Mouse (Mus musculus) neural tube, embryonic 11.5 days (tissue): ENCODE results near the gene Mtf1. TPM values are rescaled to one million over a fixed set of nuclear protein-coding genes. Genes with fewer than 3 reads are reported as not detected.

Experiments used
- ATAC-seq: fragments of 200-750 bp; cut with Nextera tagmentation; 2 replicates; pipeline ENCODE4 v1.8.0; 2017; ENCODE audit warnings: moderate number of reproducible peaks, mild to moderate bottlenecking, moderate TSS enrichment, moderate library complexity; ENCODE audit not compliant: insufficient read depth, low FRiP score, low TSS enrichment
- DNase-seq: peaks from one replicate; pipeline ENCODE4 v3.0.0-alpha.2; 2015; ENCODE audit warnings: low spot score
- H3K27ac ChIP-seq: fragments of 300-500 bp; sonication (generic); 2 replicates; pipeline ENCODE4 v1.5.1; 2014; ENCODE audit warnings: low read depth, mild to moderate bottlenecking, low read length
- H3K27me3 ChIP-seq: fragments of 300-500 bp; sonication (generic); 2 replicates; pipeline ENCODE4 v1.6.1; 2014; ENCODE audit warnings: mild to moderate bottlenecking, low read length, mixed read lengths; ENCODE audit not compliant: control insufficient read depth, insufficient read depth
- H3K36me3 ChIP-seq: fragments of 300-500 bp; sonication (generic); 2 replicates; pipeline ENCODE4 v1.6.1; 2014; ENCODE audit warnings: mild to moderate bottlenecking, low read length, moderate library complexity, mixed read lengths; ENCODE audit not compliant: control insufficient read depth, insufficient read depth
- H3K4me1 ChIP-seq: fragments of 300-500 bp; sonication (generic); 2 replicates; pipeline ENCODE4 v1.6.1; 2014; ENCODE audit warnings: low read length, mixed read lengths; ENCODE audit not compliant: control insufficient read depth, insufficient read depth
- H3K4me2 ChIP-seq: fragments of 300-500 bp; sonication (generic); 2 replicates; pipeline ENCODE4 v1.6.1; 2014; ENCODE audit warnings: low read depth, mild to moderate bottlenecking, moderate library complexity
- H3K4me3 ChIP-seq: fragments of 300-500 bp; sonication (generic); 2 replicates; pipeline ENCODE4 v1.5.1; 2014; ENCODE audit warnings: low read depth, low read length
- H3K9ac ChIP-seq: fragments of 300-500 bp; sonication (generic); 2 replicates; pipeline ENCODE4 v1.6.1; 2014; ENCODE audit warnings: mild to moderate bottlenecking, low read length
- H3K9me3 ChIP-seq: fragments of 300-500 bp; sonication (generic); 2 replicates; pipeline ENCODE4 v1.6.1; 2016; ENCODE audit warnings: low read length; ENCODE audit not compliant: control insufficient read depth
- WGBS: fragments of 180-500 bp; shearing (Covaris S2); extraction: QIAGEN DNeasy Blood & Tissue Kit; methylation state at CpG from one replicate; pipeline ENCODE4 v1.1.7; 2014; 5-methylcytosine and 5-hydroxymethylcytosine counted together
- polyA plus RNA-seq: library from polyadenylated mRNA; unstranded; fragments of >200 nt; fragmentation: Nextera tagmentation; extraction: Ambion mirVana; gene quantifications from 2 replicates; pipeline ENCODE4 v1.2.1, GENCODE M21; 2014

Gene Mtf1
- polyA plus RNA-seq, 1 experiment from 2014 or later: 15.3 TPM

GRCm38 (mm10) chr4:124790013-124790412 is 11.9 kb upstream of the Mtf1 start:
- H3K9ac ChIP-seq: no peak overlapping the region
- no peaks in the 10 kb centered on the region for H3K4me1 ChIP-seq
- H3K27me3 ChIP-seq: no peaks in the 10 kb centered on the region
- peaks cover 4% of the 10 kb centered on the region for H3K36me3 ChIP-seq
- ATAC-seq (no peak), DNase-seq (no peak)
- no peak overlapping the region for H3K4me3 ChIP-seq
- H3K9me3 ChIP-seq: no peaks in the 10 kb centered on the region
- WGBS: 76% methylated on average over 4 of the region's 4 CpGs
- H3K27ac ChIP-seq: no peak overlapping the region
- no peak overlapping the region for H3K4me2 ChIP-seq

DNA sequence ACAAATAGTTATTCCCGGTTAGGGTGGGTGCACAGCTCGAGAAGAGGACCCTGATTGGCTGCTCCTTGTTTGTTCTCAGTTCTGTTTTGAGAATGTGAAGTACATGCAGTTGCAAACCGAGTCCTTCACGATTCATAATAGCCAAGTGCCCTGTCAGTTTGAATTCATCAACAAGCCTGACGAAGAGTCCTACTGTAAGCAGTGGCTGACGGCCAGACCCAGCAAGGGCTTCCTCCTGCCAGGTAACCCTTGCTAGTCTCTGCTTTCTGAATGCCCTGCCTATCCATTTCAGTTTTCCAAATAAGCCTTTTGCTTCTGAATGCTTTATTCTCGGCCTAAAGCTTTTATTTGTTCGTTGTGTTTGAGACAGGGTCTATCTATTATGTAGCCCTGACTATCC is 9.8 kb upstream of the Mtf1 start:
- Histone ChIP-seq H3K9ac (no peak overlapping the region), H3K27me3 (no peaks in the 10 kb centered on the region), H3K9me3 (no peaks in the 10 kb centered on the region), H3K27ac (no peak overlapping the region), H3K36me3 (peaks cover 2% of the 10 kb centered on the region), H3K4me2 (no peak overlapping the region), H3K4me3 (no peak overlapping the region), H3K4me1 (no peaks in the 10 kb centered on the region)
- WGBS: 88% methylated on average over 8 of the region's 8 CpGs
- DNase-seq: no peak
- no peak for ATAC-seq

DNA sequence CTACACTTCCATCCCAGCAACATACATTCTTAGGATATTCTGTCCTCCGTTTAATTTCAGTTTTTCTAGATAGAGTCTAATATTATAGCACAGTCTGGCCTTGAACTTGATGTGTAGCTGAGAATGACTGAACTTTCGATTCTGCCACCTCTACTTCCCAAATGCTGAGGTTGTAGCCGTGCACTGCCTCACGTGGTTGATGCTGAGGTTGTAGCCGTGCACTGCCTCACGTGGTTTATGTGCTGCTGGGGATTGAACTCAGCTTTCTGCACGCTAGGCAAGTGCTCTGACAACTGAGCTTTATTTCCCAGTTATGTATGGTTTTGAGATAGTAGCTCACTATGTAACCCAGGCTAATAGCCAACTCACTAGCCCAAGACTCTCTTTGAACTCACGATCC is 5.8 kb upstream of the Mtf1 start:
- H3K9me3 ChIP-seq: no peaks in the 10 kb centered on the region
- ATAC-seq (no peak), DNase-seq (no peak)
- H3K4me2 ChIP-seq: no peak overlapping the region
- no peaks in the 10 kb centered on the region; the same call in 1 of the 2 replicates for H3K36me3 ChIP-seq
- H3K27ac ChIP-seq: no peak overlapping the region
- no peak overlapping the region for H3K4me3 ChIP-seq
- no peaks in the 10 kb centered on the region for H3K4me1 ChIP-seq
- no peak overlapping the region for H3K9ac ChIP-seq
- 92% methylated on average over 8 of the region's 8 CpGs for WGBS
- H3K27me3 ChIP-seq: no peaks in the 10 kb centered on the region

DNA sequence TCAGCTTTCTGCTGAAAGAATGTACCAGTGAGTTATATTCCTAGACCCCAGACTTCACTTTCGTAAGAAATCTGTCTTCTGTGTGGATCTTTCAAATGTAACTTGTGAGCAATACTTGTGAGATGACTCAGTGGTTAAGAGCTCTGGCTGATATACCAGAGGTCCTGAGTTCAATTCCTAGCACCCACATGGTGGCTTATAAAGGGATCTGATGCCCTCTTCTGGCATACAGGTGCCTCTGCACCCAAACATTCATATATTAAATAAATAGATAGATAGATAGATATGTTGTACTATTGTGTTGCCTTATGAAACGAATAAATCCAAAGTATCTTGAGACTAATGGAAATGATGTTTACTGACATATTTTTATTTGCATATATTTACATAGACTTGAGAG is 5.0 kb upstream of the Mtf1 start:
- Histone ChIP-seq H3K4me2 (no peak overlapping the region), H3K36me3 (no peaks in the 10 kb centered on the region; the same call in 1 of the 2 replicates), H3K27ac (no peak overlapping the region), H3K4me1 (no peaks in the 10 kb centered on the region), H3K9me3 (no peaks in the 10 kb centered on the region), H3K4me3 (no peak overlapping the region), H3K9ac (no peak overlapping the region), H3K27me3 (no peaks in the 10 kb centered on the region)
- WGBS: 88% methylated on average over 2 of the region's 2 CpGs
- no peak for DNase-seq
- ATAC-seq: no peak

DNA sequence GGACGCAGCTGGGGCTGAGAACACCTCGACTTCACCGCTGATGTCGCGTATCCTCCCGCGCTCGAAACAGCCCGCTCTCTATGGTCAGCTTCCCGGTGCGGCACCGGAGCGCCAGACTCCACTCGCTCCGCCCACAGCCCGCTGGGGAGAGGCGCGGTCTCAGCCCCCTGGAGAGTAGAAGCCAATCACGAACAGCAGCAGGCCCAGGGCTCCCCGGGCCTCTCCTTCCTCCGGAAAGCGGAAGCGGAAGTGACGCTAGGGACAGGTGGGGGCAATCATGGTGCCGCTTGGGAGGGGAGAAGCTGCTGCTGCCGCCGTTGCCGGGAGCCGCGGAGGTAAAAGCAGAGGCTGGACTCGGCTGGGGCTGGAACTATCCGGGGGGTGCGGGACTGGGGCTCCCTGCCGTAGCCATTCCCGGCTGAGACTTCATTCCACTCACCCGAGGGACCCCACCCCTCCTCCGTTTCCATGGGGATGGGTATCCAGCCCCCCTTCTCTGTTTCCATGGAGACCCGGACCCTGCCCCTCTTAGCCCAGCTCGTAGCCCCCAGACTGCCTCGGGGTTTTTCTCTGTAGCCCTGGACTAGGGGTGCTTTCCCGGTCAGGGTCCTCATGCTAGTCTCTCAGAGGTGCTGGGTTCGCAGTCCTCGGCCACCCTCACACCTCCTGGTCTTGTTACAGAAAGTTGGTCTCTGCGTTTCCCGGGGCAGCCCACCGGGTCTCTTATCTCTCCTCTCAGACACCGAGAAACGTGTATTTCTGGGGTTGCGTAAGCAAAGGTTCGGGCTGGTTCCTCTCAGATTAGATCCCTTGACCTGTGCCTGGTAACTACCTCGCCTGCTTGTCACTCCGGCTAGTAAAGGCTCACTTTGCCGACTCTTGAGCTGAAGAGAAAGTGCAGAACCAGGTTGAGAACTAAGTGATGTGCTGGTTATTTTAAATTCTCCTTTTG is 681 bp downstream of the Mtf1 start:
- no peaks in the 10 kb centered on the region for H3K27me3 ChIP-seq
- DNase-seq: peak; percentile 97
- H3K27ac ChIP-seq: peak overlapping the region; percentile 95
- H3K9me3 ChIP-seq: no peaks in the 10 kb centered on the region
- peak overlapping the region; percentile 94 for H3K9ac ChIP-seq
- peak; percentile 99 for ATAC-seq
- 3% methylated on average over 52 of the region's 53 CpGs for WGBS
- H3K4me1 ChIP-seq: peaks cover 7% of the 10 kb centered on the region
- H3K36me3 ChIP-seq: peaks cover 2% of the 10 kb centered on the region; the same call in 1 of the 2 replicates
- H3K4me3 ChIP-seq: peak overlapping the region; percentile 73
- H3K4me2 ChIP-seq: peak overlapping the region; percentile 89

GRCm38 (mm10) chr4:124803406-124803805 is 1.5 kb downstream of the Mtf1 start:
- WGBS: 88% methylated on average over 6 of the region's 6 CpGs
- Histone ChIP-seq H3K4me2 (peak overlapping the region; percentile 89), H3K4me3 (peak overlapping the region; percentile 73), H3K9me3 (no peaks in the 10 kb centered on the region), H3K27me3 (no peaks in the 10 kb centered on the region), H3K36me3 (peaks cover 2% of the 10 kb centered on the region; the same call in 1 of the 2 replicates), H3K27ac (no peak overlapping the region), H3K9ac (no peak overlapping the region; the same call in 1 of the 2 replicates), H3K4me1 (peaks cover 7% of the 10 kb centered on the region)
- DNase-seq (no peak), ATAC-seq (no peak)

DNA sequence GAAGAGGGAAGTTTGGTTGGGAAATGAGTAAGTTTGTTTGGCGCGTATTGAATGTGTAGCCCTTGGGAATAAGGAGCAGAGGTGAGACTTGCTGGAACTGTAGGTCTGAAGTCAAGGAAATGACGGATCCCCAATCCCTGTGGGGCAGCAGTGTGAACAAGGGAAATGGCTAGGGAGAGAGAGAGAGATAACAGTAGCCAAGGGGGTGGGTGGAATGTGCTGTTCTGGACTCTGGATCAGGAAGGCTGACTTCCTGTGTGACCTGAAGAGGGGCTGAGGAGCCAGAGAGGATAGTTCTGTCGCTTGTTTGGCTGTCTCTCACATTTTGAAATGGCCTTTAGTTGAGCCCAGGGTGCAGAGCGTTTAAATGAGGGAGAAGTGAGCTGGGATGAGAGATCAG is 6.6 kb downstream of the Mtf1 start:
- Histone ChIP-seq H3K9ac (no peak overlapping the region), H3K4me1 (peaks cover 2% of the 10 kb centered on the region), H3K27ac (no peak overlapping the region), H3K36me3 (peaks cover 2% of the 10 kb centered on the region; the same call in 1 of the 2 replicates), H3K4me2 (no peak overlapping the region), H3K9me3 (no peaks in the 10 kb centered on the region), H3K27me3 (no peaks in the 10 kb centered on the region), H3K4me3 (no peak overlapping the region)
- WGBS: 87% methylated on average over 5 of the region's 5 CpGs
- no peak for ATAC-seq
- DNase-seq: no peak

DNA sequence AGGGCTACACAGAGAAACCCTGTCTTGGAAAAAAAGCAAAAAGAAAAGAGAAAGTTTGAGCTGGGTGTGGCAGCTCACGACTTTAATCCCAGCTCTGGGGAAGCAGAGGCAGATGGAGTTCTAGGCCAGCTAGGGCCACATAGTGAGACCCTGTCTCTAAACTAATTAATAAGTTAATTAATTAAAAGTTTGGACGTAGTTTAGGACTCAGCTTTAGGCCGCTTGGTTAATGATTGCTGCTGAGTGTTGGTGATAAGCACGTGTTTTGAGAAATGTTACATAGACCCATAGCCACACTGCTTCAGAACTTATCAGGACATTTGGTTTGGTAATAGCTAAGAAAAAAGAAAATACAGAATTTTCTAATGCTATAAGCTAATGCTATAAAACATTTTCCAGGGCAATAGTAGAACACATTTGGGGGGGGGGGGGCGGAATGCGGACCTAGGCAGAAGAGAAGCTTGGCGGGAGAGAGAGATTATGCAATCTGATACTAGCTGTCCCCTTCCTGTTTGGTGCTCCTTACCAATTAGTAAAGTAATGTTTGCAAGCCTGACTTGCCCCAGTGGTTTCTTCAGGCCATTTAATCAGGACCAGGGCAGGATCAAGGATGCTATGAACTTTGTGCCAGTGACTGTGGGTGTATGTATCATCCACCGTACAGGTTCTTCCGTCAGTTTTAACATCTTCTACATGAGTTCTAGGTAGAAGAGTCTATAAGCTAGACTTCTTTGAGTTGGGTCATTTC is 7.4 kb downstream of the Mtf1 start:
- H3K27me3 ChIP-seq: no peaks in the 10 kb centered on the region
- ATAC-seq (no peak), DNase-seq (no peak)
- H3K27ac ChIP-seq: no peak overlapping the region
- no peak overlapping the region for H3K9ac ChIP-seq
- no peaks in the 10 kb centered on the region for H3K9me3 ChIP-seq
- H3K4me2 ChIP-seq: no peak overlapping the region
- WGBS: 86% methylated on average over 9 of the region's 9 CpGs
- no peaks in the 10 kb centered on the region; the same call in 1 of the 2 replicates for H3K4me1 ChIP-seq
- no peak overlapping the region for H3K4me3 ChIP-seq
- H3K36me3 ChIP-seq: peaks cover 2% of the 10 kb centered on the region; the same call in 1 of the 2 replicates
